Mouse (Mus musculus): ENCODE results near the gene Hoxd11. TPM values are rescaled to one million over a fixed set of nuclear protein-coding genes. Genes with fewer than 3 reads are reported as not detected.

The Hoxd11 gene
- polyA plus RNA-seq, 1 experiment from 2014 or later: not detected

- no peak for DNase-seq (ENCODE audit: low spot score)
- H3K27me3 ChIP-seq (replicated peaks; ENCODE audit: control insufficient read depth, insufficient read depth, low read length): peaks cover 70% of the 10 kb centered on the region
- no peak overlapping the region for H3K27ac ChIP-seq (ENCODE audit: low read depth, low read length)
- no peaks in the 10 kb centered on the region for H3K9me3 ChIP-seq (replicated peaks; ENCODE audit: control insufficient read depth, low read length)
- H3K9ac ChIP-seq (ENCODE audit: low read length): no peak overlapping the region
- no peak for ATAC-seq
- no peaks in the 10 kb centered on the region; the same call in 1 of the 2 replicates for H3K4me1 ChIP-seq (ENCODE audit: control insufficient read depth, insufficient read depth, low read length)
- H3K4me3 ChIP-seq (ENCODE audit: low read depth, low read length): no peak overlapping the region
- WGBS: 2% methylated on average over 30 of the region's 30 CpGs
- H3K4me2 ChIP-seq (ENCODE audit: low read length): no peak overlapping the region
- no peaks in the 10 kb centered on the region for H3K36me3 ChIP-seq (ENCODE audit: control insufficient read depth, insufficient read depth, low read length)
Observed at GRCm38 (mm10) chr2:74660421-74661375, 18.7 kb upstream of the Hoxd11 start.

- WGBS: 0% methylated on average over 14 of the region's 14 CpGs
- DNase-seq (ENCODE audit: low spot score) (peak; percentile 87), ATAC-seq (peak; percentile 45; the same call in 1 of the 2 replicates)
- Histone ChIP-seq H3K4me1 (ENCODE audit: control insufficient read depth, insufficient read depth, low read length) (no peaks in the 10 kb centered on the region; the same call in 1 of the 2 replicates), H3K36me3 (ENCODE audit: control insufficient read depth, insufficient read depth, low read length) (no peaks in the 10 kb centered on the region), H3K4me3 (ENCODE audit: low read depth, low read length) (no peak overlapping the region), H3K9ac (ENCODE audit: low read length) (no peak overlapping the region), H3K4me2 (ENCODE audit: low read length) (no peak overlapping the region; the same call in 1 of the 2 replicates), H3K9me3 (replicated peaks; ENCODE audit: control insufficient read depth, low read length) (no peaks in the 10 kb centered on the region), H3K27me3 (replicated peaks; ENCODE audit: control insufficient read depth, insufficient read depth, low read length) (peaks cover 71% of the 10 kb centered on the region), H3K27ac (ENCODE audit: low read depth, low read length) (no peak overlapping the region)
Observed at GRCm38 (mm10) chr2:74661685-74662084, 17.7 kb upstream of the Hoxd11 start.

GRCm38 (mm10) chr2:74663291-74663925 lies 15.9 kb upstream of the Hoxd11 start:
- 5% methylated on average over 18 of the region's 18 CpGs for WGBS
- Histone ChIP-seq H3K4me2 (ENCODE audit: low read length) (no peak overlapping the region), H3K27me3 (replicated peaks; ENCODE audit: control insufficient read depth, insufficient read depth, low read length) (peaks cover 81% of the 10 kb centered on the region), H3K36me3 (ENCODE audit: control insufficient read depth, insufficient read depth, low read length) (no peaks in the 10 kb centered on the region), H3K4me1 (ENCODE audit: control insufficient read depth, insufficient read depth, low read length) (peaks cover 3% of the 10 kb centered on the region; the same call in 1 of the 2 replicates), H3K4me3 (ENCODE audit: low read depth, low read length) (no peak overlapping the region), H3K9me3 (replicated peaks; ENCODE audit: control insufficient read depth, low read length) (no peaks in the 10 kb centered on the region), H3K27ac (ENCODE audit: low read depth, low read length) (no peak overlapping the region), H3K9ac (ENCODE audit: low read length) (no peak overlapping the region)
- peak; percentile 83 for DNase-seq (ENCODE audit: low spot score)
- no peak for ATAC-seq

GRCm38 (mm10) chr2:74666411-74666810 lies 12.9 kb upstream of the Hoxd11 start:
- Histone ChIP-seq H3K27ac (ENCODE audit: low read depth, low read length) (no peak overlapping the region), H3K9me3 (replicated peaks; ENCODE audit: control insufficient read depth, low read length) (no peaks in the 10 kb centered on the region), H3K4me3 (ENCODE audit: low read depth, low read length) (no peak overlapping the region), H3K9ac (ENCODE audit: low read length) (no peak overlapping the region), H3K36me3 (ENCODE audit: control insufficient read depth, insufficient read depth, low read length) (no peaks in the 10 kb centered on the region), H3K4me2 (ENCODE audit: low read length) (no peak overlapping the region), H3K27me3 (replicated peaks; ENCODE audit: control insufficient read depth, insufficient read depth, low read length) (peaks cover 94% of the 10 kb centered on the region), H3K4me1 (ENCODE audit: control insufficient read depth, insufficient read depth, low read length) (0 out of 2 replicates have a peak, but pooled peaks cover 3% of the 10 kb centered on the region)
- WGBS: under 1% methylated on average over 7 of the region's 7 CpGs
- DNase-seq (ENCODE audit: low spot score): no peak
- ATAC-seq: no peak

- peaks cover 94% of the 10 kb centered on the region for H3K27me3 ChIP-seq (replicated peaks; ENCODE audit: control insufficient read depth, insufficient read depth, low read length)
- ATAC-seq (0 out of 2 replicates have a peak, but pooled peaks have one; percentile 5), DNase-seq (ENCODE audit: low spot score) (no peak)
- H3K4me2 ChIP-seq (ENCODE audit: low read length): no peak overlapping the region
- H3K27ac ChIP-seq (ENCODE audit: low read depth, low read length): no peak overlapping the region
- WGBS: 2% methylated on average over 36 of the region's 36 CpGs
- H3K36me3 ChIP-seq (ENCODE audit: control insufficient read depth, insufficient read depth, low read length): no peaks in the 10 kb centered on the region
- no peak overlapping the region for H3K4me3 ChIP-seq (ENCODE audit: low read depth, low read length)
- H3K9me3 ChIP-seq (replicated peaks; ENCODE audit: control insufficient read depth, low read length): no peaks in the 10 kb centered on the region
- H3K4me1 ChIP-seq (ENCODE audit: control insufficient read depth, insufficient read depth, low read length): 0 out of 2 replicates have a peak, but pooled peaks cover 3% of the 10 kb centered on the region
- H3K9ac ChIP-seq (ENCODE audit: low read length): no peak overlapping the region
Observed at GRCm38 (mm10) chr2:74667191-74667841, 12.0 kb upstream of the Hoxd11 start.

GRCm38 (mm10) chr2:74667842-74668357 lies 11.5 kb upstream of the Hoxd11 start, which contains the start of gene Hoxd13:
Gene Hoxd13, plus strand, starts transcription at chr2:74668310.
- Histone ChIP-seq H3K4me2 (ENCODE audit: low read length) (peak within 1 kb of the TSS; percentile 48), H3K27ac (ENCODE audit: low read depth, low read length) (no peak within 1 kb of the TSS), H3K4me1 (ENCODE audit: control insufficient read depth, insufficient read depth, low read length) (0 out of 2 replicates have a peak, but pooled peaks cover 3% of the 10 kb centered on the region), H3K36me3 (ENCODE audit: control insufficient read depth, insufficient read depth, low read length) (no peaks in the 10 kb centered on the region), H3K9ac (ENCODE audit: low read length) (no peak within 1 kb of the TSS), H3K9me3 (replicated peaks; ENCODE audit: control insufficient read depth, low read length) (no peaks in the 10 kb centered on the region), H3K27me3 (replicated peaks; ENCODE audit: control insufficient read depth, insufficient read depth, low read length) (peaks cover 94% of the 10 kb centered on the region), H3K4me3 (ENCODE audit: low read depth, low read length) (peak within 1 kb of the TSS; percentile 22)
- ATAC-seq (peak; percentile 42), DNase-seq (ENCODE audit: low spot score) (no peak)
- under 1% methylated on average over 31 of the region's 51 CpGs for WGBS

GRCm38 (mm10) chr2:74668370-74669229 lies 10.8 kb upstream of the Hoxd11 start:
- no peaks in the 10 kb centered on the region for H3K36me3 ChIP-seq (ENCODE audit: control insufficient read depth, insufficient read depth, low read length)
- H3K4me1 ChIP-seq (ENCODE audit: control insufficient read depth, insufficient read depth, low read length): 0 out of 2 replicates have a peak, but pooled peaks cover 3% of the 10 kb centered on the region
- H3K9me3 ChIP-seq (replicated peaks; ENCODE audit: control insufficient read depth, low read length): no peaks in the 10 kb centered on the region
- H3K27ac ChIP-seq (ENCODE audit: low read depth, low read length): no peak overlapping the region
- no peak overlapping the region for H3K9ac ChIP-seq (ENCODE audit: low read length)
- H3K27me3 ChIP-seq (replicated peaks; ENCODE audit: control insufficient read depth, insufficient read depth, low read length): peaks cover 94% of the 10 kb centered on the region
- DNase-seq (ENCODE audit: low spot score): no peak
- H3K4me3 ChIP-seq (ENCODE audit: low read depth, low read length): peak overlapping the region; percentile 22
- H3K4me2 ChIP-seq (ENCODE audit: low read length): peak overlapping the region; percentile 48
- ATAC-seq: peak; percentile 63
- WGBS: under 1% methylated on average over 59 of the region's 74 CpGs

- H3K9me3 ChIP-seq (replicated peaks; ENCODE audit: control insufficient read depth, low read length): no peaks in the 10 kb centered on the region
- peaks cover 95% of the 10 kb centered on the region for H3K27me3 ChIP-seq (replicated peaks; ENCODE audit: control insufficient read depth, insufficient read depth, low read length)
- no peak for DNase-seq (ENCODE audit: low spot score)
- H3K4me3 ChIP-seq (ENCODE audit: low read depth, low read length): no peak overlapping the region
- no peaks in the 10 kb centered on the region for H3K36me3 ChIP-seq (ENCODE audit: control insufficient read depth, insufficient read depth, low read length)
- H3K9ac ChIP-seq (ENCODE audit: low read length): no peak overlapping the region
- 0% methylated on average over 3 of the region's 3 CpGs for WGBS
- H3K27ac ChIP-seq (ENCODE audit: low read depth, low read length): no peak overlapping the region
- no peak for ATAC-seq
- H3K4me2 ChIP-seq (ENCODE audit: low read length): no peak overlapping the region
- 0 out of 2 replicates have a peak, but pooled peaks cover 3% of the 10 kb centered on the region for H3K4me1 ChIP-seq (ENCODE audit: control insufficient read depth, insufficient read depth, low read length)
Observed at GRCm38 (mm10) chr2:74669230-74669578, 10.2 kb upstream of the Hoxd11 start.
